Mouse (Mus musculus): ENCODE results near the gene Ccdc73. TPM values are rescaled to one million over a fixed set of nuclear protein-coding genes. Genes with fewer than 3 reads are reported as not detected.
"Not testable (repeated sequence)": the region's sequence is repeated elsewhere in the genome, so short reads cannot be mapped to it uniquely, and the experiment has no call there.

Ccdc73 gene
- polyA plus RNA-seq, 1 experiment from 2014 or later: 9.3 TPM

- H3K4me2 ChIP-seq; H3K4me1 ChIP-seq; H3K9ac ChIP-seq; H3K9me3 ChIP-seq (replicated peaks); ATAC-seq; H3K4me3 ChIP-seq; H3K27ac ChIP-seq; H3K36me3 ChIP-seq (ENCODE audit: poor library complexity, severe bottlenecking); H3K27me3 ChIP-seq: not testable (repeated sequence)
- 69% methylated on average over 2 of the region's 2 CpGs for WGBS
Measured at GRCm38 (mm10) chr2:104887331-104887730, 19.7 kb downstream of the Ccdc73 start.

- Histone ChIP-seq H3K9ac (no peak overlapping the region), H3K4me2 (no peak overlapping the region), H3K9me3 (replicated peaks) (no peaks in the 10 kb centered on the region), H3K27me3 (no peaks in the 10 kb centered on the region), H3K27ac (no peak overlapping the region), H3K4me3 (no peak overlapping the region), H3K36me3 (ENCODE audit: poor library complexity, severe bottlenecking) (no peaks in the 10 kb centered on the region), H3K4me1 (no peaks in the 10 kb centered on the region)
- WGBS: 23% methylated on average over 10 of the region's 10 CpGs
- peak; percentile 89 for ATAC-seq
Measured at GRCm38 (mm10) chr2:104887882-104888566, 20.4 kb downstream of the Ccdc73 start.

GRCm38 (mm10) chr2:104899975-104900374 lies 32.4 kb downstream of the Ccdc73 start:
- H3K27ac ChIP-seq: no peak overlapping the region
- no peaks in the 10 kb centered on the region for H3K36me3 ChIP-seq (ENCODE audit: poor library complexity, severe bottlenecking)
- H3K9me3 ChIP-seq (replicated peaks): no peaks in the 10 kb centered on the region
- no peak for ATAC-seq
- no peak overlapping the region for H3K9ac ChIP-seq
- no peak overlapping the region for H3K4me3 ChIP-seq
- WGBS: 89% methylated on average over 2 of the region's 2 CpGs
- H3K27me3 ChIP-seq: no peaks in the 10 kb centered on the region
- H3K4me1 ChIP-seq: no peaks in the 10 kb centered on the region
- H3K4me2 ChIP-seq: no peak overlapping the region

GRCm38 (mm10) chr2:104915709-104916108 lies 48.1 kb downstream of the Ccdc73 start:
- H3K9me3 ChIP-seq (replicated peaks): no peaks in the 10 kb centered on the region
- no peak overlapping the region for H3K4me3 ChIP-seq
- WGBS: 91% methylated on average over 3 of the region's 3 CpGs
- H3K4me2 ChIP-seq: no peak overlapping the region
- no peaks in the 10 kb centered on the region for H3K27me3 ChIP-seq
- no peak overlapping the region for H3K9ac ChIP-seq
- H3K27ac ChIP-seq: no peak overlapping the region
- no peak for ATAC-seq
- H3K36me3 ChIP-seq (ENCODE audit: poor library complexity, severe bottlenecking): no peaks in the 10 kb centered on the region
- no peaks in the 10 kb centered on the region for H3K4me1 ChIP-seq

- Histone ChIP-seq H3K36me3 (ENCODE audit: poor library complexity, severe bottlenecking) (no peaks in the 10 kb centered on the region), H3K27me3 (no peaks in the 10 kb centered on the region), H3K27ac (no peak overlapping the region), H3K4me1 (no peaks in the 10 kb centered on the region), H3K4me3 (no peak overlapping the region), H3K9ac (no peak overlapping the region), H3K4me2 (no peak overlapping the region), H3K9me3 (replicated peaks) (no peaks in the 10 kb centered on the region)
- 79% methylated on average over 1 of the region's 1 CpGs for WGBS
- no peak for ATAC-seq
Measured at GRCm38 (mm10) chr2:104964492-104964891, 96.9 kb downstream of the Ccdc73 start.

- 3% methylated on average over 2 of the region's 2 CpGs for WGBS
- no peaks in the 10 kb centered on the region for H3K9me3 ChIP-seq (replicated peaks)
- no peak overlapping the region for H3K4me3 ChIP-seq
- no peak overlapping the region for H3K27ac ChIP-seq
- no peak overlapping the region for H3K9ac ChIP-seq
- peaks cover 9% of the 10 kb centered on the region for H3K4me1 ChIP-seq
- no peaks in the 10 kb centered on the region for H3K36me3 ChIP-seq (ENCODE audit: poor library complexity, severe bottlenecking)
- H3K27me3 ChIP-seq: no peaks in the 10 kb centered on the region
- peak; percentile 30; the same call in 1 of the 2 replicates for ATAC-seq
- no peak overlapping the region for H3K4me2 ChIP-seq
Measured at GRCm38 (mm10) chr2:104981712-104982111, 114.1 kb downstream of the Ccdc73 start.

- ATAC-seq: no peak
- Histone ChIP-seq H3K9me3 (replicated peaks) (no peaks in the 10 kb centered on the region), H3K9ac (no peak overlapping the region), H3K4me3 (no peak overlapping the region), H3K4me1 (peaks cover 9% of the 10 kb centered on the region), H3K36me3 (ENCODE audit: poor library complexity, severe bottlenecking) (no peaks in the 10 kb centered on the region), H3K4me2 (no peak overlapping the region), H3K27me3 (no peaks in the 10 kb centered on the region), H3K27ac (no peak overlapping the region)
- WGBS: 56% methylated on average over 3 of the region's 3 CpGs
Measured at GRCm38 (mm10) chr2:104985796-104986195, 118.2 kb downstream of the Ccdc73 start.

- no peak overlapping the region for H3K27ac ChIP-seq
- no peaks in the 10 kb centered on the region for H3K27me3 ChIP-seq
- no peaks in the 10 kb centered on the region for H3K4me1 ChIP-seq
- H3K36me3 ChIP-seq (ENCODE audit: poor library complexity, severe bottlenecking): no peaks in the 10 kb centered on the region
- no peak overlapping the region for H3K4me3 ChIP-seq
- H3K9me3 ChIP-seq (replicated peaks): no peaks in the 10 kb centered on the region
- H3K4me2 ChIP-seq: no peak overlapping the region
- H3K9ac ChIP-seq: no peak overlapping the region
- no peak for ATAC-seq
- 79% methylated on average over 1 of the region's 1 CpGs for whole genome bisulfite sequencing
Measured at GRCm38 (mm10) chr2:104988974-104989373, 121.4 kb downstream of the Ccdc73 start.

GRCm38 (mm10) chr2:104994436-104994835 lies 126.8 kb downstream of the Ccdc73 start:
- no peak overlapping the region for H3K4me3 ChIP-seq
- no peaks in the 10 kb centered on the region for H3K27me3 ChIP-seq
- H3K4me1 ChIP-seq: no peaks in the 10 kb centered on the region
- H3K36me3 ChIP-seq (ENCODE audit: poor library complexity, severe bottlenecking): peaks cover 26% of the 10 kb centered on the region
- no peak overlapping the region for H3K27ac ChIP-seq
- ATAC-seq: no peak
- H3K9me3 ChIP-seq (replicated peaks): no peaks in the 10 kb centered on the region
- H3K4me2 ChIP-seq: no peak overlapping the region
- 91% methylated on average over 2 of the region's 2 CpGs for WGBS
- no peak overlapping the region for H3K9ac ChIP-seq

GRCm38 (mm10) chr2:104996201-104996600 lies 128.6 kb downstream of the Ccdc73 start:
- no peak for ATAC-seq

GRCm38 (mm10) chr2:105007236-105007635 lies 139.6 kb downstream of the Ccdc73 start:
- Histone ChIP-seq H3K27me3 (no peaks in the 10 kb centered on the region), H3K4me3 (no peak overlapping the region), H3K4me2 (no peak overlapping the region), H3K36me3 (ENCODE audit: poor library complexity, severe bottlenecking) (peaks cover 82% of the 10 kb centered on the region), H3K9me3 (replicated peaks) (no peaks in the 10 kb centered on the region), H3K9ac (no peak overlapping the region), H3K27ac (no peak overlapping the region), H3K4me1 (0 out of 2 replicates have a peak, but pooled peaks cover 3% of the 10 kb centered on the region)
- ATAC-seq: no peak

More at GRCm38 (mm10) chr2:104996201-104996600, 128.6 kb downstream of the Ccdc73 start:
- WGBS: 92% methylated on average over 3 of the region's 3 CpGs
- Histone ChIP-seq H3K4me1 (no peaks in the 10 kb centered on the region), H3K9ac (no peak overlapping the region), H3K27ac (no peak overlapping the region), H3K36me3 (ENCODE audit: poor library complexity, severe bottlenecking) (peaks cover 27% of the 10 kb centered on the region), H3K27me3 (no peaks in the 10 kb centered on the region), H3K4me3 (no peak overlapping the region), H3K4me2 (no peak overlapping the region), H3K9me3 (replicated peaks) (no peaks in the 10 kb centered on the region)

- peak overlapping the region; percentile 95 for H3K4me3 ChIP-seq
- H3K4me2 ChIP-seq: peak overlapping the region; percentile 87
- ATAC-seq: peak; percentile 84
- WGBS: under 1% methylated on average over 43 of the region's 43 CpGs
- H3K4me1 ChIP-seq: peaks cover 23% of the 10 kb centered on the region
- peak overlapping the region; percentile 90 for H3K9ac ChIP-seq
- peak overlapping the region; percentile 81 for H3K27ac ChIP-seq
- no peaks in the 10 kb centered on the region for H3K27me3 ChIP-seq
- peaks cover 24% of the 10 kb centered on the region for H3K36me3 ChIP-seq (ENCODE audit: poor library complexity, severe bottlenecking)
- no peaks in the 10 kb centered on the region for H3K9me3 ChIP-seq (replicated peaks)
Measured at GRCm38 (mm10) chr2:105016192-105016966, 148.8 kb downstream of the Ccdc73 start.

Data from forebrain, embryonic 13.5 days (tissue).